Mouse (Mus musculus): Measurements from ENCODE around the gene Tstd2. TPM values are rescaled to one million over a fixed set of nuclear protein-coding genes. Genes with fewer than 3 reads are reported as not detected.
A peak's percentile ranks its signal among the peaks of the same experiment; 100 is the strongest.

The Tstd2 gene
- polyA plus RNA-seq (2012; rRNA removed) = 3.6 and 6.5 TPM in 2 replicates

- WGBS = under 1% methylated on average over 89 of the region's 90 CpGs
- Histone ChIP-seq H3K27me3 (ENCODE audit: control insufficient read depth, insufficient read depth, low read length) (no peaks in the 10 kb centered on the region), H3K27ac (ENCODE audit: insufficient read depth, low read depth, low read length) (peak within 1 kb of the TSS; percentile 86), H3K4me1 (ENCODE audit: control insufficient read depth, insufficient read depth, insufficient read length, low read length) (peaks cover 5% of the 10 kb centered on the region; the same call in 1 of the 2 replicates), H3K4me3 (ENCODE audit: low read depth, low read length) (peak within 1 kb of the TSS; percentile 77), H3K36me3 (ENCODE audit: control insufficient read depth, insufficient read depth, low read length) (peaks cover 8% of the 10 kb centered on the region)
- TF ChIP-seq POLR2A (IDR thresholded peaks at IDR 0.05; ENCODE audit: low read depth, low read length) = peak; percentile 61
- no peak for TF ChIP-seq CTCF (IDR thresholded peaks at IDR 0.05; ENCODE audit: extremely low read depth, insufficient read length, insufficient replicate concordance, low read depth, low read length)
These were observed at the start of gene Tstd2, which contains the start of gene Ncbp1 for GRCm38 (mm10) chr4:46138287-46139222. Gene Tstd2, minus strand, starts transcription at chr4:46138694. Gene Ncbp1, plus strand, starts transcription at chr4:46138613.

GRCm38 (mm10) chr4:46186466-46186865, 48.0 kb upstream of the Tstd2 start:
- 75% methylated on average over 3 of the region's 3 CpGs for whole genome bisulfite sequencing
- peaks cover 44% of the 10 kb centered on the region for H3K36me3 ChIP-seq (ENCODE audit: control insufficient read depth, insufficient read depth, low read length)
- H3K4me1 ChIP-seq (ENCODE audit: control insufficient read depth, insufficient read depth, insufficient read length, low read length) = no peaks in the 10 kb centered on the region
- no peak overlapping the region for H3K27ac ChIP-seq (ENCODE audit: insufficient read depth, low read depth, low read length)
- H3K4me3 ChIP-seq (ENCODE audit: low read depth, low read length) = no peak overlapping the region
- H3K27me3 ChIP-seq (ENCODE audit: control insufficient read depth, insufficient read depth, low read length) = no peaks in the 10 kb centered on the region
- TF ChIP-seq CTCF (IDR thresholded peaks at IDR 0.05; ENCODE audit: extremely low read depth, insufficient read length, insufficient replicate concordance, low read depth, low read length) (no peak), POLR2A (IDR thresholded peaks at IDR 0.05; ENCODE audit: low read depth, low read length) (no peak)

GRCm38 (mm10) chr4:46185890-46186289, 47.4 kb upstream of the Tstd2 start:
- Histone ChIP-seq H3K36me3 (ENCODE audit: control insufficient read depth, insufficient read depth, low read length) (peaks cover 48% of the 10 kb centered on the region), H3K4me1 (ENCODE audit: control insufficient read depth, insufficient read depth, insufficient read length, low read length) (no peaks in the 10 kb centered on the region), H3K4me3 (ENCODE audit: low read depth, low read length) (no peak overlapping the region), H3K27ac (ENCODE audit: insufficient read depth, low read depth, low read length) (no peak overlapping the region), H3K27me3 (ENCODE audit: control insufficient read depth, insufficient read depth, low read length) (no peaks in the 10 kb centered on the region)
- TF ChIP-seq POLR2A (IDR thresholded peaks at IDR 0.05; ENCODE audit: low read depth, low read length) (no peak), CTCF (IDR thresholded peaks at IDR 0.05; ENCODE audit: extremely low read depth, insufficient read length, insufficient replicate concordance, low read depth, low read length) (no peak)
- WGBS = 84% methylated on average over 9 of the region's 9 CpGs

- H3K27ac ChIP-seq (ENCODE audit: insufficient read depth, low read depth, low read length) = no peak overlapping the region
- TF ChIP-seq CTCF (IDR thresholded peaks at IDR 0.05; ENCODE audit: extremely low read depth, insufficient read length, insufficient replicate concordance, low read depth, low read length) (no peak), POLR2A (IDR thresholded peaks at IDR 0.05; ENCODE audit: low read depth, low read length) (no peak)
- H3K4me3 ChIP-seq (ENCODE audit: low read depth, low read length) = no peak overlapping the region
- no peaks in the 10 kb centered on the region for H3K27me3 ChIP-seq (ENCODE audit: control insufficient read depth, insufficient read depth, low read length)
- H3K36me3 ChIP-seq (ENCODE audit: control insufficient read depth, insufficient read depth, low read length) = peaks cover 44% of the 10 kb centered on the region
- WGBS = 58% methylated on average over 8 of the region's 8 CpGs
- no peaks in the 10 kb centered on the region for H3K4me1 ChIP-seq (ENCODE audit: control insufficient read depth, insufficient read depth, insufficient read length, low read length)
These were observed 46.9 kb upstream of the Tstd2 start for GRCm38 (mm10) chr4:46185423-46185822.

GRCm38 (mm10) chr4:46182181-46182580, 43.7 kb upstream of the Tstd2 start:
- H3K27ac ChIP-seq (ENCODE audit: insufficient read depth, low read depth, low read length) = no peak overlapping the region
- 89% methylated on average over 7 of the region's 7 CpGs for WGBS
- TF ChIP-seq POLR2A (IDR thresholded peaks at IDR 0.05; ENCODE audit: low read depth, low read length) (no peak), CTCF (IDR thresholded peaks at IDR 0.05; ENCODE audit: extremely low read depth, insufficient read length, insufficient replicate concordance, low read depth, low read length) (no peak)
- H3K36me3 ChIP-seq (ENCODE audit: control insufficient read depth, insufficient read depth, low read length) = peaks cover 61% of the 10 kb centered on the region
- H3K4me3 ChIP-seq (ENCODE audit: low read depth, low read length) = no peak overlapping the region
- no peaks in the 10 kb centered on the region for H3K4me1 ChIP-seq (ENCODE audit: control insufficient read depth, insufficient read depth, insufficient read length, low read length)
- H3K27me3 ChIP-seq (ENCODE audit: control insufficient read depth, insufficient read depth, low read length) = no peaks in the 10 kb centered on the region

- no peak for TF ChIP-seq POLR2A (IDR thresholded peaks at IDR 0.05; ENCODE audit: low read depth, low read length)
- no peak for TF ChIP-seq CTCF (IDR thresholded peaks at IDR 0.05; ENCODE audit: extremely low read depth, insufficient read length, insufficient replicate concordance, low read depth, low read length)
- H3K27ac ChIP-seq (ENCODE audit: insufficient read depth, low read depth, low read length) = no peak overlapping the region
- H3K27me3 ChIP-seq (ENCODE audit: control insufficient read depth, insufficient read depth, low read length) = no peaks in the 10 kb centered on the region
- H3K4me3 ChIP-seq (ENCODE audit: low read depth, low read length) = no peak overlapping the region
- WGBS = 85% methylated on average over 6 of the region's 6 CpGs
- H3K4me1 ChIP-seq (ENCODE audit: control insufficient read depth, insufficient read depth, insufficient read length, low read length) = no peaks in the 10 kb centered on the region
- peaks cover 68% of the 10 kb centered on the region for H3K36me3 ChIP-seq (ENCODE audit: control insufficient read depth, insufficient read depth, low read length)
These were observed 42.7 kb upstream of the Tstd2 start for GRCm38 (mm10) chr4:46181168-46181567.

- Histone ChIP-seq H3K4me1 (ENCODE audit: control insufficient read depth, insufficient read depth, insufficient read length, low read length) (no peaks in the 10 kb centered on the region), H3K27me3 (ENCODE audit: control insufficient read depth, insufficient read depth, low read length) (no peaks in the 10 kb centered on the region), H3K27ac (ENCODE audit: insufficient read depth, low read depth, low read length) (no peak overlapping the region), H3K36me3 (ENCODE audit: control insufficient read depth, insufficient read depth, low read length) (peaks cover 68% of the 10 kb centered on the region), H3K4me3 (ENCODE audit: low read depth, low read length) (no peak overlapping the region)
- 93% methylated on average over 7 of the region's 7 CpGs for WGBS
- no peak for TF ChIP-seq POLR2A (IDR thresholded peaks at IDR 0.05; ENCODE audit: low read depth, low read length)
These were observed 39.0 kb upstream of the Tstd2 start for GRCm38 (mm10) chr4:46177496-46177895.
